Mouse (Mus musculus) forebrain, embryonic 14.5 days (tissue): ENCODE results near the gene Hhex. TPM values are rescaled to one million over a fixed set of nuclear protein-coding genes. Genes with fewer than 3 reads are reported as not detected.

Experiments used
- polyA plus RNA-seq: library from polyadenylated mRNA; unstranded; fragments of >200 nt; fragmentation: Nextera tagmentation; extraction: Ambion mirVana; gene quantifications from 2 replicates; pipeline ENCODE4 v1.2.1, GENCODE M21; 2014

Gene Hhex
- polyA plus RNA-seq, 1 experiment from 2014 or later: 1.8 TPM

Other genes starting within 250 kb of the Hhex start
- 127 and 143 TPM in 2 replicates for gene March5, start 227.3 kb upstream of the Hhex start, polyA plus RNA-seq
- 3.1 and 4.1 TPM in 2 replicates for gene Cpeb3, start 226.2 kb upstream of the Hhex start, polyA plus RNA-seq
- 37.4 and 38.2 TPM in 2 replicates for gene Ide, start 97.0 kb upstream of the Hhex start, polyA plus RNA-seq
- 40.5 and 41.6 TPM in 2 replicates for gene Kif11, start 58.4 kb upstream of the Hhex start, polyA plus RNA-seq
- 23.2 and 29.9 TPM in 2 replicates for gene Exoc6, start 115.6 kb downstream of the Hhex start, polyA plus RNA-seq